Mouse (Mus musculus) E14TG2a.4 (cell line): ENCODE results near the gene Capn10.

ENCODE experiments used
- CTCF ChIP-seq: conservative IDR thresholded peaks from 2 replicates; pipeline ENCODE4 v1.5.1; 2014; ENCODE audit warnings: low read length
- NANOG ChIP-seq: IDR thresholded peaks from 2 replicates; pipeline ENCODE4 v1.6.1; 2014; ENCODE audit warnings: borderline replicate concordance, low read length, mixed read lengths
- POU5F1 ChIP-seq: IDR thresholded peaks from 2 replicates; pipeline ENCODE4 v1.6.1; 2014; ENCODE audit warnings: low read length, borderline replicate concordance

- no peak for TF ChIP-seq CTCF
- no peak for TF ChIP-seq POU5F1
- no peak for TF ChIP-seq NANOG
Measured at GRCm38 (mm10) chr1:92958999-92959398, 24.8 kb downstream of the Capn10 start.
